10 mouse cellular contexts compared by ENCODE assay signal in the genomic region with DNA sequence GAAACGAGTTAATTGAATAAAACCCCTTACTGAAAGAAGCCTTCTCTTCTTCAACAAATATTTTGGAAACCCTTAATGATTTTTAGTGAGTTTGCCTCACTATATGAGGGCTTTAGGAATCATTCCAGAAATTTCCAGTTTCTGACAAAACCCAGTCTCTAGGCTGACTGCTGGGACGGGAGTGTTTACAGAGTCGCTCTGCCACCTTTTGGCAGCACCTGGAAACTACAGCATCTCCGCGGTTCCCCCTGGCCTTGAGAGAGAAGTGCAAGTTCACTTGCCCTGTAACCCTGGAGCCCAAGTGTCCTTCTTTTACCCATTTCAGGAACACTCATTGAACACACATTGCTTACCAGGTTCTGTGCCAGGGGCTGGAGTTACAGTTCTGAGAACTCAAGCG.
DNase-seq lines count a peak whose midpoint lies in the region; ATAC-seq and TF ChIP-seq lines count a peak whose summit lies in the region.
"Had no signal": no experiment of that assay in that cellular context is flagged by ENCODE, and none has a peak within 500 bp of the region (broad histone marks: within the 10 kb centered on the region; RNA-seq: fewer than 3 reads in every experiment).

No protein-coding gene starts in this region.

- H3K27me3 ChIP-seq in intestine, embryonic 14.5 days (replicated peaks; ENCODE audit: control insufficient read depth, insufficient read depth, low read length): no peaks in the 10 kb centered on the region
- H3K27me3 ChIP-seq in intestine, embryonic 16.5 days (replicated peaks; ENCODE audit: control insufficient read depth, insufficient read depth, low read length): no peaks in the 10 kb centered on the region
- H3K27me3 ChIP-seq in embryonic facial prominence, embryonic 11.5 days (ENCODE audit: control insufficient read depth, insufficient read depth, low read length): no peaks in the 10 kb centered on the region
- H3K27me3 ChIP-seq in limb, embryonic 14.5 days (ENCODE audit: control insufficient read depth, insufficient read depth, low read length): no peaks in the 10 kb centered on the region
- H3K27me3 ChIP-seq: liver, embryonic 15.5 days had no signal

- WGBS in intestine, embryonic 14.5 days: 15% methylated on average over 6 of the region's 6 CpGs
- 14% methylated on average over 6 of the region's 6 CpGs for WGBS in intestine, embryonic 16.5 days
- 26% methylated on average over 6 of the region's 6 CpGs for WGBS in embryonic facial prominence, embryonic 11.5 days
- 16% methylated on average over 6 of the region's 6 CpGs for WGBS in limb, embryonic 14.5 days

- H3K4me3 ChIP-seq in intestine, embryonic 14.5 days (ENCODE audit: low read depth, low read length): no peak overlapping the region
- no peak overlapping the region for H3K4me3 ChIP-seq in intestine, embryonic 16.5 days (ENCODE audit: low read length)
- H3K4me3 ChIP-seq in embryonic facial prominence, embryonic 11.5 days (ENCODE audit: low read depth, low read length): no peak overlapping the region
- H3K4me3 ChIP-seq in limb, embryonic 14.5 days (replicated peaks; ENCODE audit: low read length): no peak overlapping the region
- H3K4me3 ChIP-seq: erythroblast, embryonic 14.5 days; liver, embryonic 15.5 days had no signal

- no peak for ATAC-seq in intestine, embryonic 14.5 days (replicated peaks; ENCODE audit: low FRiP score, low TSS enrichment, low read depth)
- ATAC-seq in intestine, embryonic 16.5 days: no peak
- ATAC-seq in embryonic facial prominence, embryonic 11.5 days (replicated peaks; ENCODE audit: insufficient number of reproducible peaks, low FRiP score, low TSS enrichment, low read depth): no peak
- no peak for ATAC-seq in limb, embryonic 14.5 days (ENCODE audit: low FRiP score, low read depth)
- ATAC-seq in erythroblast, adult 5-6 weeks (replicated peaks; ENCODE audit: low FRiP score, poor library complexity, severe bottlenecking): no peak

- no peak for TF ChIP-seq POLR2A in limb, embryonic 14.5 days (IDR thresholded peaks at IDR 0.05; ENCODE audit: borderline replicate concordance, extremely low read depth, insufficient read depth, insufficient read length)

- no peak overlapping the region for H3K4me2 ChIP-seq in intestine, embryonic 14.5 days (ENCODE audit: low read length)
- no peak overlapping the region for H3K4me2 ChIP-seq in intestine, embryonic 16.5 days (ENCODE audit: low read depth, low read length)
- no peak overlapping the region for H3K4me2 ChIP-seq in embryonic facial prominence, embryonic 11.5 days (ENCODE audit: low read depth, low read length)
- no peak overlapping the region for H3K4me2 ChIP-seq in limb, embryonic 14.5 days (replicated peaks; ENCODE audit: low read depth, low read length, severe bottlenecking)
- H3K4me2 ChIP-seq: liver, embryonic 15.5 days had no signal

- H3K9me3 ChIP-seq in intestine, embryonic 14.5 days (ENCODE audit: control insufficient read depth, low read length): no peaks in the 10 kb centered on the region
- no peaks in the 10 kb centered on the region for H3K9me3 ChIP-seq in intestine, embryonic 16.5 days (ENCODE audit: control insufficient read depth, low read length)
- H3K9me3 ChIP-seq in embryonic facial prominence, embryonic 11.5 days (replicated peaks; ENCODE audit: control insufficient read depth, low read length): no peaks in the 10 kb centered on the region
- H3K9me3 ChIP-seq in limb, embryonic 14.5 days (ENCODE audit: control insufficient read depth, low read length): no peaks in the 10 kb centered on the region
- H3K9me3 ChIP-seq: liver, embryonic 15.5 days had no signal

- H3K4me1 ChIP-seq in intestine, embryonic 14.5 days (replicated peaks; ENCODE audit: control insufficient read depth, insufficient read depth, low read length): no peaks in the 10 kb centered on the region
- H3K4me1 ChIP-seq in intestine, embryonic 16.5 days (ENCODE audit: control insufficient read depth, insufficient read depth, low read length): no peaks in the 10 kb centered on the region
- no peaks in the 10 kb centered on the region for H3K4me1 ChIP-seq in embryonic facial prominence, embryonic 11.5 days (ENCODE audit: control insufficient read depth, insufficient read depth, low read length)
- no peaks in the 10 kb centered on the region for H3K4me1 ChIP-seq in limb, embryonic 14.5 days (ENCODE audit: control insufficient read depth, insufficient read depth, low read length)
- H3K4me1 ChIP-seq: liver, embryonic 15.5 days had no signal

- H3K27ac ChIP-seq in intestine, embryonic 14.5 days (ENCODE audit: low read depth): no peak overlapping the region
- H3K27ac ChIP-seq in intestine, embryonic 16.5 days (ENCODE audit: low read length): no peak overlapping the region
- no peak overlapping the region for H3K27ac ChIP-seq in embryonic facial prominence, embryonic 11.5 days (replicated peaks; ENCODE audit: low read depth, low read length)
- no peak overlapping the region for H3K27ac ChIP-seq in limb, embryonic 14.5 days (replicated peaks; ENCODE audit: low read depth, low read length)
- H3K27ac ChIP-seq: liver, embryonic 15.5 days had no signal

- no peaks in the 10 kb centered on the region for H3K36me3 ChIP-seq in intestine, embryonic 14.5 days (ENCODE audit: control insufficient read depth, insufficient read depth, low read length)
- H3K36me3 ChIP-seq in intestine, embryonic 16.5 days (ENCODE audit: control insufficient read depth, insufficient read depth, low read length): no peaks in the 10 kb centered on the region
- no peaks in the 10 kb centered on the region for H3K36me3 ChIP-seq in embryonic facial prominence, embryonic 11.5 days (replicated peaks; ENCODE audit: control insufficient read depth, insufficient read depth, low read depth, low read length)
- no peaks in the 10 kb centered on the region for H3K36me3 ChIP-seq in limb, embryonic 14.5 days (ENCODE audit: control insufficient read depth, insufficient read depth, low read length)
- H3K36me3 ChIP-seq: liver, embryonic 15.5 days had no signal

- DNase-seq in intestine, embryonic 14.5 days (ENCODE audit: low spot score): peak; percentile 54
- DNase-seq in A20 (ENCODE audit: low read depth, low spot score): peak; percentile 22
- peak; percentile 40 for DNase-seq in R1 (ENCODE audit: low read depth, low spot score)
- DNase-seq in embryonic facial prominence, embryonic 11.5 days (ENCODE audit: low spot score): peak; percentile 54
- DNase-seq in limb, embryonic 14.5 days (ENCODE audit: low spot score): peak; percentile 35
- DNase-seq in left cerebral cortex, adult 8-10 months (ENCODE audit: low spot score in 2 of 2): no peak

- no peak overlapping the region for H3K9ac ChIP-seq in intestine, embryonic 14.5 days (ENCODE audit: low read length)
- no peak overlapping the region for H3K9ac ChIP-seq in intestine, embryonic 16.5 days (ENCODE audit: low read depth, low read length)
- H3K9ac ChIP-seq in embryonic facial prominence, embryonic 11.5 days (replicated peaks; ENCODE audit: low read length): no peak overlapping the region
- no peak overlapping the region for H3K9ac ChIP-seq in limb, embryonic 14.5 days (ENCODE audit: low read depth, low read length, severe bottlenecking)
- H3K9ac ChIP-seq: liver, embryonic 15.5 days had no signal

Comparison
In these comparisons a context has a peak if more than half of its experiments do, and no peak if none do; other contexts are left out.
1. DNase-seq: peak in intestine, embryonic 14.5 days (single experiment), A20 (single experiment), R1 (single experiment), embryonic facial prominence, embryonic 11.5 days (single experiment) and limb, embryonic 14.5 days (single experiment); none in left cerebral cortex, adult 8-10 months (0 of 2).